Mouse (Mus musculus) embryonic facial prominence, embryonic 14.5 days (tissue): ENCODE measurements at regions not wholly inside any gene's neighbourhood (a gene's known extent, or its start where the extent isn't known, plus 50 kb on each side); places are given as distances from the start of the nearest gene placed in this dataset.
"Not testable (repeated sequence)": the region's sequence is repeated elsewhere in the genome, so short reads cannot be mapped to it uniquely, and the experiment has no call there.

Experiments used
- ATAC-seq: fragments of 200-750 bp; cut with Nextera tagmentation; 2 replicates; pipeline ENCODE4 v1.8.0; 2017; ENCODE audit warnings: low read depth, moderate number of reproducible peaks, moderate TSS enrichment
- DNase-seq: peaks from one replicate; pipeline ENCODE4 v3.0.0-alpha.2; 2015; ENCODE audit warnings: low spot score
- H3K27ac ChIP-seq: fragments of 300-500 bp; sonication (generic); replicated peaks from 2 replicates; pipeline ENCODE4 v1.5.1; 2014; ENCODE audit warnings: low read depth, mild to moderate bottlenecking, low read length, moderate library complexity
- H3K27me3 ChIP-seq: fragments of 300-500 bp; sonication (generic); replicated peaks from 2 replicates; pipeline ENCODE4 v1.6.1; 2014; ENCODE audit warnings: low read length; ENCODE audit not compliant: control insufficient read depth, insufficient read depth
- H3K36me3 ChIP-seq: fragments of 300-500 bp; sonication (generic); 2 replicates; pipeline ENCODE4 v1.6.1; 2014; ENCODE audit warnings: low read length, mixed read lengths; ENCODE audit not compliant: control insufficient read depth, insufficient read depth
- H3K4me1 ChIP-seq: fragments of 300-500 bp; sonication (generic); 2 replicates; pipeline ENCODE4 v1.6.1; 2014; ENCODE audit warnings: antibody characterized with exemption, low read length; ENCODE audit not compliant: control insufficient read depth, insufficient read depth
- H3K4me2 ChIP-seq: fragments of 300-500 bp; sonication (generic); 2 replicates; pipeline ENCODE4 v1.6.1; 2014; ENCODE audit warnings: low read depth, mild to moderate bottlenecking, low read length, moderate library complexity, mixed read lengths
- H3K4me3 ChIP-seq: fragments of 300-500 bp; sonication (generic); 2 replicates; pipeline ENCODE4 v1.5.1; 2014; ENCODE audit warnings: low read depth, mild to moderate bottlenecking, low read length
- H3K9ac ChIP-seq: fragments of 300-500 bp; sonication (generic); 2 replicates; pipeline ENCODE4 v1.6.1; 2014; ENCODE audit warnings: low read depth, mild to moderate bottlenecking, low read length, moderate library complexity, mixed read lengths
- H3K9me3 ChIP-seq: fragments of 300-500 bp; sonication (generic); 2 replicates; pipeline ENCODE4 v1.6.1; 2016; ENCODE audit warnings: low read length; ENCODE audit not compliant: control insufficient read depth
- WGBS: fragments of 180-500 bp; shearing (Covaris S2); extraction: QIAGEN DNeasy Blood & Tissue Kit; methylation state at CpG from one replicate; pipeline ENCODE4 v1.1.7; 2014; 5-methylcytosine and 5-hydroxymethylcytosine counted together

- not testable (repeated sequence) for H3K9ac ChIP-seq, H3K9me3 ChIP-seq, H3K27me3 ChIP-seq, H3K4me1 ChIP-seq, H3K4me2 ChIP-seq, H3K27ac ChIP-seq, ATAC-seq, H3K36me3 ChIP-seq, H3K4me3 ChIP-seq
- peak; percentile 2 for DNase-seq
- 58% methylated on average over 2 of the region's 2 CpGs for WGBS
Observed at GRCm38 (mm10) chr12:3188734-3189275, 121.0 kb downstream of the Rab10 start.

GRCm38 (mm10) chr12:3188137-3188536 lies 121.6 kb downstream of the Rab10 start:
- Histone ChIP-seq H3K4me2 (no peak overlapping the region), H3K27me3 (no peaks in the 10 kb centered on the region), H3K9ac (no peak overlapping the region), H3K4me3 (no peak overlapping the region), H3K4me1 (no peaks in the 10 kb centered on the region), H3K36me3 (no peaks in the 10 kb centered on the region), H3K27ac (no peak overlapping the region), H3K9me3 (no peaks in the 10 kb centered on the region)
- DNase-seq (no peak), ATAC-seq (no peak)

GRCm38 (mm10) chr12:3173325-3173724 lies 136.4 kb downstream of the Rab10 start:
- no peaks in the 10 kb centered on the region for H3K4me1 ChIP-seq
- ATAC-seq (no peak), DNase-seq (no peak)
- H3K9ac ChIP-seq, result no peak overlapping the region
- no peak overlapping the region for H3K27ac ChIP-seq
- no peaks in the 10 kb centered on the region for H3K9me3 ChIP-seq
- H3K27me3 ChIP-seq, result no peaks in the 10 kb centered on the region
- no peak overlapping the region for H3K4me2 ChIP-seq
- no peaks in the 10 kb centered on the region for H3K36me3 ChIP-seq
- WGBS, result 88% methylated on average over 2 of the region's 2 CpGs
- no peak overlapping the region for H3K4me3 ChIP-seq

GRCm38 (mm10) chr12:3169705-3170287 lies 140.0 kb downstream of the Rab10 start:
- H3K4me3 ChIP-seq, ATAC-seq, H3K9ac ChIP-seq, H3K27me3 ChIP-seq, H3K27ac ChIP-seq, H3K4me2 ChIP-seq, H3K9me3 ChIP-seq, H3K36me3 ChIP-seq, H3K4me1 ChIP-seq: not testable (repeated sequence)
- DNase-seq, result peak; percentile 2
- WGBS, result 29% methylated on average over 7 of the region's 8 CpGs

GRCm38 (mm10) chr12:3161666-3162065 lies 148.1 kb downstream of the Rab10 start:
- H3K4me2 ChIP-seq, H3K9me3 ChIP-seq, DNase-seq, H3K4me1 ChIP-seq, H3K9ac ChIP-seq, H3K27ac ChIP-seq, H3K4me3 ChIP-seq, H3K36me3 ChIP-seq, ATAC-seq, H3K27me3 ChIP-seq: not testable (repeated sequence)
- 61% methylated on average over 6 of the region's 6 CpGs for WGBS

- not testable (repeated sequence) for H3K9ac ChIP-seq, H3K27me3 ChIP-seq, H3K27ac ChIP-seq, H3K4me2 ChIP-seq, DNase-seq, ATAC-seq, H3K4me1 ChIP-seq, H3K36me3 ChIP-seq, H3K4me3 ChIP-seq, H3K9me3 ChIP-seq
- WGBS, result 83% methylated on average over 2 of the region's 2 CpGs
Observed at GRCm38 (mm10) chr12:3158771-3159170, 151.0 kb downstream of the Rab10 start.

GRCm38 (mm10) chr12:3153705-3154104 lies 156.1 kb downstream of the Rab10 start:
- not testable (repeated sequence) for H3K4me3 ChIP-seq, ATAC-seq, H3K27me3 ChIP-seq, H3K9ac ChIP-seq, H3K27ac ChIP-seq, H3K4me1 ChIP-seq, H3K36me3 ChIP-seq, DNase-seq, H3K9me3 ChIP-seq, H3K4me2 ChIP-seq
- WGBS, result 83% methylated on average over 7 of the region's 7 CpGs

- not testable (repeated sequence) for H3K27ac ChIP-seq, H3K36me3 ChIP-seq, H3K4me2 ChIP-seq, ATAC-seq, H3K4me3 ChIP-seq, H3K4me1 ChIP-seq, H3K9ac ChIP-seq, H3K9me3 ChIP-seq, DNase-seq, H3K27me3 ChIP-seq
Observed at GRCm38 (mm10) chr12:3132553-3132952, 177.2 kb downstream of the Rab10 start.

GRCm38 (mm10) chr12:3131149-3131751 lies 178.5 kb downstream of the Rab10 start:
- not testable (repeated sequence) for H3K9me3 ChIP-seq, ATAC-seq, DNase-seq, H3K4me2 ChIP-seq, H3K9ac ChIP-seq, H3K4me3 ChIP-seq, H3K27me3 ChIP-seq, H3K4me1 ChIP-seq, H3K36me3 ChIP-seq, H3K27ac ChIP-seq
- WGBS, result 83% methylated on average over 6 of the region's 6 CpGs
